Comparison of ENCODE assay signal across 8 mouse cellular contexts in the genomic region with DNA sequence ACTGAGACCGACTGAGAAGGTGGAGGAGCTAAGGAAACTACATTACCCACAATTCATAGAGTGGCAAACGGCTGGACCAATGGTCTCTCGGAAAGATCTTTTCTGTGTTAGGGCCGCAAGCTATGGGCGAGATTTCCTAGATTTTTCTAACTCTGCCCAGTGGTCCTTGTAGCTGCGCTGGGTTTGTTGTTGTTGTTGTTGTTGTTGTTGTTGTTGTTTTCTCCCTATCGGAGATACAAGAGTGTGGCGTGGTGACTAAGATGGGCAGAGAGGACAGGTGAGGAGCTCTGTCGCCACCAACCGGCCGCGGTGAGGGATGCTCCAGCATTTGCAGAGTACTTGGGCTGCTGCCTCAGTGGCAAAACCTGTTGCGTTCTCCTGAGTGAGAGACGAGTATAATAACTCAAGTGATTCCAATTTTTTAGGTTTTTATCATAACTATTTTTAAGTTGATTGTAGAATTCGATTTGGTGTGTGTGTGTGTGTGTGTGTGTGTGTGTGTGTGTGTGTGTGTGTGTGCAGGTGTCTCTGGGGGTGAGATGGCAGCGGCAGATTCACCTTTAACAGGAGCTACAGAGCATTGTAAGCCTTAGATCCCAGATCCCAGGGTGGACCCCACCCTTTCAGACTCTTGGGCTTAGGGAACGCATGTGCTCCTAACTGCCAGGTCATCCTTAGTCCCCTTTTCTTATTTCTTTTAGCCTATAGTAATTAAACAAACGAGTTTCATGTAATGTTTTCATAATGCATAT. TPM values are rescaled to one million over a fixed set of nuclear protein-coding genes. Genes with fewer than 3 reads are reported as not detected.
DNase-seq lines count a peak whose midpoint lies in the region; ATAC-seq and TF ChIP-seq lines count a peak whose summit lies in the region.

No protein-coding gene starts in this region.

- intact Hi-C loops in heart, postnatal 14 days (cut with DNase I) = loop anchor here (5.0 kb wide), 1 partner anchor 246 kb away; no protein-coding TSS in a partner anchor

- no peaks in the 10 kb centered on the region for H3K27me3 ChIP-seq in E14TG2a.4 (ENCODE audit: insufficient read depth, low read length)
- H3K27me3 ChIP-seq in forebrain, embryonic 12.5 days = no peaks in the 10 kb centered on the region
- no peaks in the 10 kb centered on the region for H3K27me3 ChIP-seq in neural tube, embryonic 14.5 days (ENCODE audit: control insufficient read depth, insufficient read depth, low read length)
- H3K27me3 ChIP-seq in testis, adult 2 months (ENCODE audit: control insufficient read depth, insufficient read depth, low read length) = no peaks in the 10 kb centered on the region

- TF ChIP-seq POLR2A in testis, adult 2 months (IDR thresholded peaks at IDR 0.05; ENCODE audit: control insufficient read depth, low read depth, low read length) = no peak

- H3K36me3 ChIP-seq in E14TG2a.4 (ENCODE audit: insufficient read depth, low read length) = 0 out of 2 replicates have a peak, but pooled peaks cover 3% of the 10 kb centered on the region
- H3K36me3 ChIP-seq in forebrain, embryonic 12.5 days (replicated peaks) = peaks cover 8% of the 10 kb centered on the region; the same call in 1 of the 2 replicates
- H3K36me3 ChIP-seq in neural tube, embryonic 14.5 days (ENCODE audit: control insufficient read depth, insufficient read depth, low read length) = no peaks in the 10 kb centered on the region; the same call in 1 of the 2 replicates
- H3K36me3 ChIP-seq in testis, adult 2 months (ENCODE audit: control insufficient read depth, insufficient read depth, low read length) = no peaks in the 10 kb centered on the region

- peak overlapping the region; percentile 48 for H3K4me2 ChIP-seq in forebrain, embryonic 12.5 days
- peak overlapping the region; percentile 31 for H3K4me2 ChIP-seq in neural tube, embryonic 14.5 days (ENCODE audit: low read depth, low read length)

- peak; percentile 62 for DNase-seq in c-Kit-positive CD71-positive TER-119-positive erythroid progenitor cells, embryonic 14.5 days (ENCODE audit: low spot score)
- DNase-seq in heart, postnatal 14 days = peak; percentile 58 to 61
- peak; percentile 70 to 85 for DNase-seq in layer of hippocampus, adult 18-20 months (ENCODE audit: low spot score in 2 of 2)
- DNase-seq in lung, adult 18-20 months = peak; percentile 67 to 68

- no peak overlapping the region for H3K27ac ChIP-seq in forebrain, embryonic 12.5 days
- H3K27ac ChIP-seq in neural tube, embryonic 14.5 days (ENCODE audit: low read depth, low read length) = no peak overlapping the region
- no peak overlapping the region for H3K27ac ChIP-seq in testis, adult 2 months (ENCODE audit: control insufficient read depth, insufficient read depth, low read depth, low read length)

- peak; percentile 36 for TF ChIP-seq CTCF in E14TG2a.4 (conservative IDR thresholded peaks at IDR 0.05; ENCODE audit: low read length)
- peak; percentile 66; the same call in 1 of the 2 replicates for TF ChIP-seq CTCF in testis, adult 2 months (IDR thresholded peaks at IDR 0.05; ENCODE audit: control insufficient read depth, insufficient read depth, insufficient replicate concordance, low read depth, low read length)

- no peak overlapping the region for H3K9ac ChIP-seq in forebrain, embryonic 12.5 days
- H3K9ac ChIP-seq in neural tube, embryonic 14.5 days (replicated peaks; ENCODE audit: low read depth, low read length) = peak overlapping the region; percentile 8; the same call in 1 of the 2 replicates

- 10% methylated on average over 18 of the region's 18 CpGs for WGBS in forebrain, embryonic 12.5 days
- whole genome bisulfite sequencing in neural tube, embryonic 14.5 days = 10% methylated on average over 18 of the region's 18 CpGs

- H3K4me1 ChIP-seq in E14TG2a.4 (replicated peaks; ENCODE audit: low read depth, low read length) = peaks cover 7% of the 10 kb centered on the region; the same call in 1 of the 2 replicates
- H3K4me1 ChIP-seq in forebrain, embryonic 12.5 days = no peaks in the 10 kb centered on the region
- no peaks in the 10 kb centered on the region for H3K4me1 ChIP-seq in neural tube, embryonic 14.5 days (ENCODE audit: control insufficient read depth, insufficient read depth, low read length)
- H3K4me1 ChIP-seq in testis, adult 2 months (ENCODE audit: control insufficient read depth, insufficient read depth, low read length) = peaks cover 5% of the 10 kb centered on the region; the same call in 1 of the 2 replicates

- H3K9me3 ChIP-seq in E14TG2a.4 (ENCODE audit: low read length) = no peaks in the 10 kb centered on the region
- no peaks in the 10 kb centered on the region for H3K9me3 ChIP-seq in forebrain, embryonic 12.5 days
- no peaks in the 10 kb centered on the region for H3K9me3 ChIP-seq in neural tube, embryonic 14.5 days (ENCODE audit: control insufficient read depth, low read length)

- peak overlapping the region; percentile 78 for H3K4me3 ChIP-seq in E14TG2a.4 (replicated peaks; ENCODE audit: low read length)
- H3K4me3 ChIP-seq in forebrain, embryonic 12.5 days (replicated peaks) = peak overlapping the region; percentile 53
- H3K4me3 ChIP-seq in neural tube, embryonic 14.5 days (ENCODE audit: low read depth, low read length) = peak overlapping the region; percentile 48
- H3K4me3 ChIP-seq in testis, adult 2 months (ENCODE audit: control insufficient read depth, low read depth, low read length) = peak overlapping the region; percentile 80

- ATAC-seq in forebrain, embryonic 12.5 days (ENCODE audit: low FRiP score) = peak; percentile 97
- ATAC-seq in neural tube, embryonic 14.5 days (ENCODE audit: low read depth) = peak; percentile 97

RNA-seq across cellular contexts. Expression of gene Zfp418, which starts 17.2 kb away (rescaled TPM):
- 3.3 and 3.9 TPM in 2 replicates for polyA plus RNA-seq in forebrain, embryonic 12.5 days (2016; fragmentation: Nextera tagmentation; extraction: Ambion mirVana)
- 1 to 10 TPM; 1.8 to 2.2 TPM for total RNA-seq in heart, postnatal 14 days (2021)
- total RNA-seq in layer of hippocampus, adult 18-20 months (2021) = 1 to 10 TPM; 7.6 to 9.4 TPM
- polyA plus RNA-seq in neural tube, embryonic 14.5 days (2014; fragmentation: Nextera tagmentation; extraction: Ambion mirVana) = 3.6 and 3.9 TPM in 2 replicates
- 0.06 and 0.15 TPM in 2 replicates for polyA plus RNA-seq in testis, adult 2 months (2012; rRNA removed)

RNA-seq across cellular contexts. Expression of gene Zfp772, which starts 21.4 kb away (rescaled TPM):
- 9.3 and 9.5 TPM in 2 replicates for polyA plus RNA-seq in forebrain, embryonic 12.5 days (2016; fragmentation: Nextera tagmentation; extraction: Ambion mirVana)
- 1 to 10 TPM; 1.8 to 2.1 TPM for total RNA-seq in heart, postnatal 14 days (2021)
- 1 to 10 TPM; 7.6 to 9.1 TPM for total RNA-seq in layer of hippocampus, adult 18-20 months (2021)
- 10.1 and 11.1 TPM in 2 replicates for polyA plus RNA-seq in neural tube, embryonic 14.5 days (2014; fragmentation: Nextera tagmentation; extraction: Ambion mirVana)
- polyA plus RNA-seq in testis, adult 2 months (2012; rRNA removed) = 0.75 and 1.2 TPM in 2 replicates

RNA-seq across cellular contexts. Expression of gene Zfp773, which starts 51.8 kb away (rescaled TPM):
- polyA plus RNA-seq in forebrain, embryonic 12.5 days (2016; fragmentation: Nextera tagmentation; extraction: Ambion mirVana) = 12.3 and 12.8 TPM in 2 replicates
- under 1 TPM; 0.17 to 0.54 TPM for total RNA-seq in heart, postnatal 14 days (2021)
- total RNA-seq in layer of hippocampus, adult 18-20 months (2021) = 1 to 10 TPM; 2.8 to 2.9 TPM
- polyA plus RNA-seq in neural tube, embryonic 14.5 days (2014; fragmentation: Nextera tagmentation; extraction: Ambion mirVana) = 13.8 and 15.4 TPM in 2 replicates
- polyA plus RNA-seq in testis, adult 2 months (2012; rRNA removed) = 0.06 and 0.10 TPM in 2 replicates

RNA-seq across cellular contexts. Expression of gene Vmn2r29, which starts 58.8 kb away (rescaled TPM):
- polyA plus RNA-seq in forebrain, embryonic 12.5 days (2016; fragmentation: Nextera tagmentation; extraction: Ambion mirVana) = 0.78 and 1.1 TPM in 2 replicates
- under 1 TPM in 1 of 2 experiments, not detected in 1; 0.15 TPM for total RNA-seq in heart, postnatal 14 days (2021)
- total RNA-seq in layer of hippocampus, adult 18-20 months (2021) = 1 to 10 TPM; 1.9 to 2.2 TPM
- polyA plus RNA-seq in neural tube, embryonic 14.5 days (2014; fragmentation: Nextera tagmentation; extraction: Ambion mirVana) = 1.0 and 2.5 TPM in 2 replicates
- 0.85 and 1.0 TPM in 2 replicates for polyA plus RNA-seq in testis, adult 2 months (2012; rRNA removed)

Comparison
In these comparisons a context has a peak if more than half of its experiments do, and no peak if none do; other contexts are left out.
1. RNA of gene Zfp773, which starts 51.8 kb away (polyA plus RNA-seq): 13.8 to 15.4 TPM in neural tube, embryonic 14.5 days and 12.3 to 12.8 TPM in forebrain, embryonic 12.5 days; 0.06 to 0.10 TPM in testis, adult 2 months; every median in the first group is over 10 times any median in the second.
2. Peak in every context shown above with its lines, with median percentiles within 50 percentile points of each other: H3K4me3 ChIP-seq and DNase-seq.